Mouse (Mus musculus): ENCODE results near the gene Gprasp2. TPM values are rescaled to one million over a fixed set of nuclear protein-coding genes. Genes with fewer than 3 reads are reported as not detected.
"Not testable (repeated sequence)": the region's sequence is repeated elsewhere in the genome, so short reads cannot be mapped to it uniquely, and the experiment has no call there.

Gene Gprasp2
- polyA plus RNA-seq (2015; fragmentation: Nextera tagmentation; extraction: Ambion mirVana), result 261 and 291 TPM in 2 replicates

GRCm38 (mm10) chrX:135838521-135839360 lies at the start of gene Gprasp2:
Gene Gprasp2 (plus strand): TSS chrX:135839034.
- not testable (repeated sequence) for H3K9me3 ChIP-seq (replicated peaks; ENCODE audit: control insufficient read depth, low read length, poor library complexity, severe bottlenecking); H3K36me3 ChIP-seq (ENCODE audit: control insufficient read depth, insufficient read depth, low read length); H3K27me3 ChIP-seq (ENCODE audit: control insufficient read depth, insufficient read depth, low read depth, low read length); H3K4me1 ChIP-seq (ENCODE audit: control insufficient read depth, insufficient read depth, low read length)
- peak within 1 kb of the TSS; percentile 77 for H3K27ac ChIP-seq (ENCODE audit: low read length)
- 16% methylated on average over 21 of the region's 32 CpGs for WGBS
- H3K4me3 ChIP-seq (ENCODE audit: low read depth, low read length), result peak within 1 kb of the TSS; percentile 59
- H3K4me2 ChIP-seq (ENCODE audit: low read length), result peak within 1 kb of the TSS; percentile 54
- ATAC-seq, result peak; percentile 91
- peak within 1 kb of the TSS; percentile 74 for H3K9ac ChIP-seq (ENCODE audit: low read depth, low read length)

DNA sequence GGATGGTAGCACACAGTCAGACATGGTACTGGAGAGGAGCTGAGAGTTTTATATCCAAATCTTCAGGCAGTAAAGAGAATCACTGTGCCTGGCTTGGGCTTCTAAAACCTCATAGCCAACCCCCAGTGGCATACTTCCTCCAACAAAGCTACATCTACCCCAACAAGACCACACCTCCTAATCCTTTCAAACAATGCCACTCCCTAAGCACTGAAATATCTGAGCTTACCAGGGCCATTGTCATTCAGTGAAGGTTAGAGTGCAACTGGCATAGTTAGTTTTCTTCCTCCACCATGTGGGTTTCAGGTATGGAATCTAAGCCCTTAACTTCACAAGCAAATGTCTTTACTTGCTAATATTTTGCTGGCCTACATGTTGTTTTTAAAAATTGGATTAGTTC lies 47.3 kb upstream of the Gprasp2 start:
- no peaks in the 10 kb centered on the region for H3K4me1 ChIP-seq (ENCODE audit: control insufficient read depth, insufficient read depth, low read length)
- no peaks in the 10 kb centered on the region for H3K27me3 ChIP-seq (ENCODE audit: control insufficient read depth, insufficient read depth, low read depth, low read length)
- no peak overlapping the region for H3K9ac ChIP-seq (ENCODE audit: low read depth, low read length)
- no peak for ATAC-seq
- H3K27ac ChIP-seq (ENCODE audit: low read length), result no peak overlapping the region
- H3K9me3 ChIP-seq (replicated peaks; ENCODE audit: control insufficient read depth, low read length, poor library complexity, severe bottlenecking), result no peaks in the 10 kb centered on the region
- no peak overlapping the region for H3K4me3 ChIP-seq (ENCODE audit: low read depth, low read length)
- H3K36me3 ChIP-seq (ENCODE audit: control insufficient read depth, insufficient read depth, low read length), result no peaks in the 10 kb centered on the region
- no peak overlapping the region for H3K4me2 ChIP-seq (ENCODE audit: low read length)

DNA sequence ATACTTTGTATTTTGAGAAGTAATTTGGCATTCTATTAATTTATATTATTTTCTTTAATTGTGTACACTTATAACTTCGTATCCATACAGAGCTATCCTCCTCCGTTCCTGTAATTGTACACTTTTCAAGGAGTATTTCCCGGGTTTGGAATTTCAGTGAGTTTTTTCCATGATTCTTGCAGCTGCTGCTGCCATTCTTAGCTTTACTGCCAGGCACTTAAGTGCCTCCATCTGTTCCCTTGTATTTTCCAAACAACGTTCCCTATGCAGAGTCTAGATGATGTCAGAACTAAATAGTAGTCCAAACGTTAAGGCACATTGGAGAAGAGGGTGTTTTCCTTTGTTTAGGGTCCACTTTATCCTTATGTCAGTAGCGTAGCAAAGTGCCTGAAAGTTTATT lies 46.5 kb upstream of the Gprasp2 start:
- H3K27ac ChIP-seq (ENCODE audit: low read length), result no peak overlapping the region
- H3K9ac ChIP-seq (ENCODE audit: low read depth, low read length), result no peak overlapping the region
- 78% methylated on average over 6 of the region's 6 CpGs for WGBS
- H3K36me3 ChIP-seq (ENCODE audit: control insufficient read depth, insufficient read depth, low read length), result no peaks in the 10 kb centered on the region
- H3K4me1 ChIP-seq (ENCODE audit: control insufficient read depth, insufficient read depth, low read length), result no peaks in the 10 kb centered on the region
- ATAC-seq, result no peak
- H3K4me2 ChIP-seq (ENCODE audit: low read length), result no peak overlapping the region
- no peaks in the 10 kb centered on the region for H3K27me3 ChIP-seq (ENCODE audit: control insufficient read depth, insufficient read depth, low read depth, low read length)
- H3K9me3 ChIP-seq (replicated peaks; ENCODE audit: control insufficient read depth, low read length, poor library complexity, severe bottlenecking), result no peaks in the 10 kb centered on the region
- H3K4me3 ChIP-seq (ENCODE audit: low read depth, low read length), result no peak overlapping the region

- H3K9me3 ChIP-seq (replicated peaks; ENCODE audit: control insufficient read depth, low read length, poor library complexity, severe bottlenecking); H3K36me3 ChIP-seq (ENCODE audit: control insufficient read depth, insufficient read depth, low read length); H3K4me1 ChIP-seq (ENCODE audit: control insufficient read depth, insufficient read depth, low read length); H3K27me3 ChIP-seq (ENCODE audit: control insufficient read depth, insufficient read depth, low read depth, low read length): not testable (repeated sequence)
- WGBS, result 25% methylated on average over 20 of the region's 27 CpGs
- H3K4me2 ChIP-seq (ENCODE audit: low read length), result peak overlapping the region; percentile 36
- ATAC-seq, result peak; percentile 94
- peak overlapping the region; percentile 86 for H3K27ac ChIP-seq (ENCODE audit: low read length)
- peak overlapping the region; percentile 81 for H3K9ac ChIP-seq (ENCODE audit: low read depth, low read length)
- H3K4me3 ChIP-seq (ENCODE audit: low read depth, low read length), result peak overlapping the region; percentile 58
Observed at GRCm38 (mm10) chrX:135795591-135796304, 43.1 kb upstream of the Gprasp2 start.

DNA sequence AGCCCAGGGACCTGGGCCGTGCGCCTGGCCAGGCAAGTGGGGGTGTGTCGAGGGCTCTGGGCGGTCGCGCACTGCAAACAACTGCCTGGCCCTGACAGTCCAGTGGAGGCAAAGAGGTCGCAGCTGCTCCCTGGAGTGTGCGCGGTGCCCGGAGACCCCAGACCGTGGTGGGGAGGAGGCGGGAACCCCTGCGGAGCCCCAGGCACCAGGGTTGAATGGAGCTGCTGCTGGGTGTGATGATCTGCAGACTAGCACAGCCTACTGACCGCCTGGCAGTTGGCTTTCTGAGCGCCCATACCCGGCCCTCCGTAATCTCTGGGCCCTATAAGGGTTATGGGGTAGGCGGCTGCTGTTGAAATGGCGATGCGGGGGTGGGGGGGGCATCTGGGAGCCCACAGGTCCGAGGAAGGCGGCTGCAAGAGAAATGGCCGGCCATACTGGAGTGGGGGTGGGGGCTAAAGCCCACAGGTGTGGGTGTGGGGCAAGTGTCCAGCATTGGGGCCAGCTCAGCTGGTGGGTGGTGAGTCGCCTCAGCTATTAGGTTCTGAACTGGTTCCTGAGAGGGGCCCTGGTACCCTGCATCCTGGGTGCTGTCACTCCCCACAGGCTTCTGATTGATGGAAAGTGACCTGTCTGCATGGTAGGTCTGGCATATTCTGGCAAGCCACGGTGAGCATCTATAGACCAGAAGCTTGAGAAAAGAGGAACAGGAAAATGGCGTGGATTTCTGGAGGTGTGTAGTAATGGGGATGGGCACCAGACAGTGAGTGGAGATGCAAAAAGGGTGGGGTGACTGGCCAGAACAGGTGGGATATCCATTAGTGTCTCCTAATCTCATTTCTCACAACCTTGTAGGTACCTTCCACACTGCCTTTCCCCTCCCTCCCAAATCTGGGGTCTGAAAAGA lies 42.3 kb upstream of the Gprasp2 start:
- H3K36me3 ChIP-seq (ENCODE audit: control insufficient read depth, insufficient read depth, low read length); H3K9me3 ChIP-seq (replicated peaks; ENCODE audit: control insufficient read depth, low read length, poor library complexity, severe bottlenecking); H3K27me3 ChIP-seq (ENCODE audit: control insufficient read depth, insufficient read depth, low read depth, low read length); H3K4me1 ChIP-seq (ENCODE audit: control insufficient read depth, insufficient read depth, low read length): not testable (repeated sequence)
- Histone ChIP-seq H3K9ac (ENCODE audit: low read depth, low read length) (peak overlapping the region; percentile 81), H3K27ac (ENCODE audit: low read length) (peak overlapping the region; percentile 86), H3K4me3 (ENCODE audit: low read depth, low read length) (peak overlapping the region; percentile 58), H3K4me2 (ENCODE audit: low read length) (peak overlapping the region; percentile 45)
- 29% methylated on average over 18 of the region's 26 CpGs for WGBS
- ATAC-seq, result peak; percentile 68

DNA sequence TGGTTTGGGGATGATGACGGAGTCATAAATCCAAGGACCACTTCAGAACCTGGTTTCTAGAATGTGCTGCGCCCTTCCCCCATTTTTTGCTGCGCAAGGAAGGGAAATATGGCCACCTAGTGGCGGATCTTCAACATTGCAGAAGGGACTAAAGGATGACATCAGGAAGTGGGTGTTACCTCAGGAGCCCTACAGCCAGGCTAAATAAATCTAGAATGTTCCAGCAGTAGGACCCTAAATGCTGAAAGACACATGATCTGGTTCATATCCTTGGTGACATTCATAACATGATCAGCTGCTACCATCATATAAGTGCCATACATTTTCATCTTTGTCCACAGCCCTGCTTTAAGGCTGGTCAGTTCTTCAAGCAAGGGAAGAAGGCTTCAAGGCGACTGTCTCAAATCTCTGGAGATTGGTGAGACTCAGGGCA lies 41.6 kb upstream of the Gprasp2 start, which contains the start of gene Bhlhb9:
Bhlhb9 (plus strand) TSS at position 383 of the 433 bp plus-strand sequence.
- H3K4me1 ChIP-seq (ENCODE audit: control insufficient read depth, insufficient read depth, low read length), result not testable (repeated sequence)

DNA sequence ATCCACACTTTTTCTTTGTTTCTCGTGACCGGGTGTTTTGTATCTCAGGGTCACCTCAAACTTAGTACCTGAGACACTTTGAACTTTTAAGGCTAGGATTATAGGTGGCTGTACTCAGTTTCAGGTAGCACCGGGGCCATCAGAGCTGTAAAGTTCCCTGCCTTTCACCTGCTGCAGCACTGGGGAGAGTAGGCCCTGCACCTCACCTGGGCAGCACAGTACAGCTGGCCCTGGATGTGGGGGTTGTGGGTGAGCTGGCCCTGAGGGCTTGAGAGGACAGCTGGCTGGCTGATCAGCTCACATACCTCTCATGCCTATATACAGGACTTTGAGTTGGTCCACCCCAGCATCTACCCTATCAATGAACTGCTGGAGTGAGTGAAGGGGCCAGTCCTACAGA lies 34.7 kb upstream of the Gprasp2 start:
- Histone ChIP-seq H3K4me1 (ENCODE audit: control insufficient read depth, insufficient read depth, low read length) (no peaks in the 10 kb centered on the region), H3K27me3 (ENCODE audit: control insufficient read depth, insufficient read depth, low read depth, low read length) (no peaks in the 10 kb centered on the region), H3K27ac (ENCODE audit: low read length) (no peak overlapping the region), H3K9me3 (replicated peaks; ENCODE audit: control insufficient read depth, low read length, poor library complexity, severe bottlenecking) (no peaks in the 10 kb centered on the region), H3K9ac (ENCODE audit: low read depth, low read length) (no peak overlapping the region), H3K4me3 (ENCODE audit: low read depth, low read length) (no peak overlapping the region), H3K36me3 (ENCODE audit: control insufficient read depth, insufficient read depth, low read length) (no peaks in the 10 kb centered on the region; the same call in 1 of the 2 replicates), H3K4me2 (ENCODE audit: low read length) (no peak overlapping the region)
- 76% methylated on average over 3 of the region's 3 CpGs for WGBS
- ATAC-seq, result peak; percentile 60; the same call in 1 of the 2 replicates

More for the DNA sequence above, 41.6 kb upstream of the Gprasp2 start, which contains the start of gene Bhlhb9:
- peak; percentile 2 for ATAC-seq
- Histone ChIP-seq H3K9ac (ENCODE audit: low read depth, low read length) (peak within 1 kb of the TSS; percentile 81), H3K27ac (ENCODE audit: low read length) (peak within 1 kb of the TSS; percentile 86), H3K4me2 (ENCODE audit: low read length) (peak within 1 kb of the TSS; percentile 45), H3K4me3 (ENCODE audit: low read depth, low read length) (peak within 1 kb of the TSS; percentile 58)
- H3K27me3 ChIP-seq (ENCODE audit: control insufficient read depth, insufficient read depth, low read depth, low read length); H3K9me3 ChIP-seq (replicated peaks; ENCODE audit: control insufficient read depth, low read length, poor library complexity, severe bottlenecking); H3K36me3 ChIP-seq (ENCODE audit: control insufficient read depth, insufficient read depth, low read length): not testable (repeated sequence)
- 10% methylated on average over 3 of the region's 5 CpGs for WGBS

GRCm38 (mm10) chrX:135805780-135806179 lies 33.1 kb upstream of the Gprasp2 start:
- H3K27ac ChIP-seq (ENCODE audit: low read length), result no peak overlapping the region
- no peaks in the 10 kb centered on the region for H3K36me3 ChIP-seq (ENCODE audit: control insufficient read depth, insufficient read depth, low read length)
- ATAC-seq, result no peak
- H3K4me1 ChIP-seq (ENCODE audit: control insufficient read depth, insufficient read depth, low read length), result no peaks in the 10 kb centered on the region
- H3K27me3 ChIP-seq (ENCODE audit: control insufficient read depth, insufficient read depth, low read depth, low read length), result no peaks in the 10 kb centered on the region
- 13% methylated on average over 1 of the region's 1 CpGs for WGBS
- no peaks in the 10 kb centered on the region for H3K9me3 ChIP-seq (replicated peaks; ENCODE audit: control insufficient read depth, low read length, poor library complexity, severe bottlenecking)
- no peak overlapping the region for H3K4me3 ChIP-seq (ENCODE audit: low read depth, low read length)
- no peak overlapping the region for H3K9ac ChIP-seq (ENCODE audit: low read depth, low read length)
- H3K4me2 ChIP-seq (ENCODE audit: low read length), result no peak overlapping the region
